Mouse (Mus musculus) testis, adult 2 months (tissue): ENCODE data around the gene Gnaq.

Source experiments
- CTCF ChIP-seq: fragments of 200-500 bp; IDR thresholded peaks from 2 replicates; pipeline ENCODE4 v1.5.1; 2012; ENCODE audit warnings: low read depth, mild to moderate bottlenecking, inconsistent platforms, low read length, moderate library complexity; ENCODE audit not compliant: control insufficient read depth, insufficient read depth, insufficient replicate concordance
- POLR2A ChIP-seq: fragments of 200-500 bp; IDR thresholded peaks from 2 replicates; pipeline ENCODE4 v1.6.1; 2012; ENCODE audit warnings: low read depth, mild to moderate bottlenecking, inconsistent platforms, low read length, moderate library complexity; ENCODE audit not compliant: control insufficient read depth

DNA sequence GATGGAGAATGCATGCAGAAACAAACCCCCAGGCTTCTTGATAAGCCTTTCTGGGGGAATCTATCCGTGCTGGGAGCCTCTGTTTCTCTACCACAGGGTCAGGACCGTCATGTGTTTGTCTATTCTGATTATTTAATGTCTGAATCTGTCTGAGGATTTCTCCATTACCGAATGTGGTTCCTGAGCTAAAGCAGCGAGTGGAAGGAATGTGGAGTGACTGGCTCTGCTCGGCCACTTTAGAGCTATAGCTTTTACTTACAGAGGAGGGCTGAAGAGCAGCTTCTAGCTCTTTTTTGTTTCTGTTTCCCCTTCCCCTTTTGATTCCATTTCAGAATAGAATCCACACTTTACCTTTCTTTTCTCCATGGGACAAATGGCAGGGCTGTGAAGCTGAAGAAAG lies 43.8 kb downstream of the Gnaq start:
- TF ChIP-seq POLR2A (no peak), CTCF (no peak)
